Mouse (Mus musculus) liver, embryonic 14.5 days (tissue): ENCODE results near the gene Pnrc1.

Experiments
- CTCF ChIP-seq: IDR thresholded peaks from 2 replicates; pipeline ENCODE4 v1.5.1; 2016; ENCODE audit warnings: antibody characterized with exemption, low read depth, control low read depth
- EP300 ChIP-seq: IDR thresholded peaks from 2 replicates; pipeline ENCODE4 v1.6.1; 2016; ENCODE audit warnings: antibody characterized with exemption, low read depth

DNA sequence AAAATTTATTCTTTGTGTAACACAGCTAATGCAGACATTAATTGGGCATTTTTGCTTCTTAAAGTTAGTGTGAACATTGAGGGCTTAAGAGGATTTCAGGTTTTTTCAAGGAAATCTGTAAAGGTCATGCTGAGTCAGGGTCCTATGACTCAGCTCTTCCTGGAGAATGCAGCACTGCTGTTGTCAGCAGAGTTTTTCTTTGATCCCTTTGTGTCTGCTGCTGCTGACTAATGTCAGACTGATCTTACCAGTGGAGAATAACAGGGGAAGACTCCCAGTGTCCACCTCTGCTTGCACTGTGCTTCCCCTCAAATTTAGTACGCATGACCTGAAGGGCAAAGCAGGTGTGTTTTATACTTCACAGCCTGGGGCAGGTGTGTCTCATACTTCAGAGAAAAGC, 48.0 kb upstream of the Pnrc1 start:
- TF ChIP-seq CTCF = no peak
- TF ChIP-seq EP300 = peak; percentile 32; the same call in 1 of the 2 replicates
